Mouse (Mus musculus) bone marrow, adult 2 months (tissue): ENCODE measurements around the gene Smpd3.

Experiments
- CTCF ChIP-seq: fragments of 200-500 bp; IDR thresholded peaks from 2 replicates; pipeline ENCODE4 v1.5.1; 2011; ENCODE audit warnings: low read length, control low read depth; ENCODE audit not compliant: control insufficient read depth, insufficient read depth
- POLR2A ChIP-seq: fragments of 200-500 bp; IDR thresholded peaks from 2 replicates; pipeline ENCODE4 v1.6.1; 2011; ENCODE audit warnings: low read depth, mild to moderate bottlenecking, control low read depth, low read length, borderline replicate concordance; ENCODE audit not compliant: control insufficient read depth

DNA sequence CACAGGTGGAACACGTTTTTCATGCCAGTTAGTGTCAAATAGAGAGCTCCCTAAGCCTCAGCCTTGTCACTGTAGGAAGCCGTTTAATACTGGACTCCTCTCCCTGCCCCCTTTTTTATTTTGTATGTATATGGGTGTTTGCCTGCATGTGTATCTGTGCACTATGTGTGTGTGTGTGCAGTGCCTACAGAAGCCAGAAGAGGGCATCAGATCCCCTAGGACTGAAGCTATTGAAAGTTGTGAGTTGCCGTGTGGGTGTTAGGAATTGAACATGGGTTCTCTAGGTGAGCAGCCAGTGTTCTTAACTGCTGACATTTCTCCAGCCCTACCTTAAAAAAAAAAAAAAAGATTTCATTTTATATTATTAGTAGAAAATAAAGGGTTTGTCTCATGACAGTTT lies 38.1 kb downstream of the Smpd3 start:
- no peak for TF ChIP-seq POLR2A
- no peak for TF ChIP-seq CTCF
